Mouse (Mus musculus) fibroblast of lung, adult 2 months (primary cell): ENCODE results near the gene Elf1.

Experiments
- DNase-seq: peaks from one replicate; pipeline ENCODE4 v3.0.0-alpha.2; 2011; ENCODE audit warnings: low read depth

Gene Elf1

GRCm38 (mm10) chr14:79489150-79489549 is 8.2 kb downstream of the Elf1 start:
- DNase-seq: no peak

GRCm38 (mm10) chr14:79490246-79490645 is 9.3 kb downstream of the Elf1 start:
- no peak for DNase-seq

GRCm38 (mm10) chr14:79494349-79494748 is 13.4 kb downstream of the Elf1 start:
- DNase-seq: no peak

- DNase-seq: no peak
Observed at GRCm38 (mm10) chr14:79499326-79499725, 18.3 kb downstream of the Elf1 start.

- no peak for DNase-seq
Observed at GRCm38 (mm10) chr14:79500756-79501155, 19.8 kb downstream of the Elf1 start.

DNA sequence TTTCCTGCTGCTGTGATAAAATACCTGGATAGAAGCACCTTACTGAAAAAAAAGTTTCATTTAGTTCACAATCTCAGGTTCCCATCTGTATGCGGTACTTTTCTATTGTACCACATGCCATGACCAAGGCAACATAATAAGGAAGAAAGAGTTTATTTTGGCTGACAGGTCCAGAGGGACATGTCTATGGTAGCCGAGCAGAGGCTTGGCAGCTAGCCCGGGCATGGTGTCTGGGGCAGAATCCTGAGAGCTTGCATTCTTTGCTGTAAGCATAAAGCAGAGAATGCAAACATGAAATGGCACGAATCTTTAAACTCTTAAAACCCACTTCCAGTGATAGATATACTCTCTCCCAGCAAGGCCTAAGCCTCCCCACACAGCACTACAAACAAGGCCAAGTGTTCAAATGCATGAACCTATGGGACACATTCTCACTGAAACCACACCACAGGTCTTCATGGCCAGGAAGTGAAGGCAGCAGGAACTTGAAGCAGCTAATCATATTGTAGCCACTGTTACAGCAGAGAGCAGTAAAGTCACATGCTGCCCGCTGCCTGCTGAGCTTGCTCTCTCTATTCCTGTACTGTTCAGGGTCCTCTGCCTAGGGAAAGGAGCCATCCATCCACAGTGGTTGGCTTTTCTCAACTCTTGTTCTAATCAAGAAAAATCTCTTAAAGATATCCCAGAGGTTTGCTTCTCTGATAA is 22.5 kb downstream of the Elf1 start:
- no peak for DNase-seq

DNA sequence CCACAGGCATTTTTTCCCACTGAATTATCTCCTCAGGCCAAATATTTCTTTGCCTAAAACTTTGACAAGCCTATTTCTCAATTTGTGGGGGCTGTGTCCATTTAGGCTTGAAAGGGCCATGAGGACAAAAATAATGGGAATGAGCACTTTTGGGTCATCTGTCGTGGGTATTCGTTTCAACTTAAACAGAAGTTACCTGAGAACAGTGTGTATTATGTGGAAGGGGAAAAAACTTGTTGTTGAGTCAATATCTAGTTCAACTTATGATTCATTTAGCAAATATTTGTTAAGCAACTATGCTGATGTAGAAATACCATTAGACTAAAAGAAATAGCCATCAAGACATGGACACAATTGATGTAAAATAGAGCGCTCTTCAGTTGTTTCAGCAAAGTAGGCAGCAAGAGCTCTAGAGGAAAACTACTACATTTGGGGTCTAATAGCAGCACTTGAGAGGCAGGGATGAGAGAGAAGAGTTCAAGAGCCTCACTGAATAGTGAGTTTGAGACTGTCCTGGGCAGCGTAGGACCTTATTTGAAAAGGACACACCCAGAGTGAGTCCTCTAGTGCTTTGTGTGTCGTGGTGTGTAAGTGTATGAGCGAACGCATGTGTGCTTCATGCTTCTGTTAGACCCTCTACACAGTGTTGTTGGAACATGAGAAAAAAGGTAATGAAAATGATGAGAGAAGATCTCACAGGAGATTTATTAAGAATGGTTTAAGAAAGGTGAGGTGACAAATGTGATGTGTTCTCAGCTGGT is 23.4 kb downstream of the Elf1 start:
- DNase-seq: no peak

- DNase-seq: no peak
Observed at GRCm38 (mm10) chr14:79506207-79506606, 25.2 kb downstream of the Elf1 start.

GRCm38 (mm10) chr14:79507846-79508245 is 26.9 kb downstream of the Elf1 start:
- no peak for DNase-seq

GRCm38 (mm10) chr14:79508662-79509305 is 27.8 kb downstream of the Elf1 start:
- DNase-seq: no peak

GRCm38 (mm10) chr14:79511521-79511920 is 30.5 kb downstream of the Elf1 start:
- no peak for DNase-seq

DNA sequence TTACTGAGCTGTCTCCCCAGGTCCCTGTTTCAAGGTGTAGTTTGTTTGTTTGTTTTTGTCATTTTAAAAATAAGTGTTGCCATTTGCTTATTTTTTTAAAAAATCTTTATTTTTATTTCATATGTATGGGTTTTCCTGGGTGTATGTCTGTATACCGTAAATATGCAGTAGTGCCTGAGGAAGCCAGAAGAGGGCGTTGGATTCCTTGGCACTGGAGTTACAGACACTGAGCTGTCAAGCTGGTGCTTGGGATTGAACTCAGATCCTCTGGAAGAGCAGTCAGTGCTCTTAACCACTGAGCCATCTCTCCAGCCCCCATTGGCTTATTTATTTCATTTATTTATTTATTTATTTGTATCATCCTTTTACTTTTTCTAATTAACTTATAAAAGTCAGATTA is 33.0 kb downstream of the Elf1 start:
- no peak for DNase-seq

DNA sequence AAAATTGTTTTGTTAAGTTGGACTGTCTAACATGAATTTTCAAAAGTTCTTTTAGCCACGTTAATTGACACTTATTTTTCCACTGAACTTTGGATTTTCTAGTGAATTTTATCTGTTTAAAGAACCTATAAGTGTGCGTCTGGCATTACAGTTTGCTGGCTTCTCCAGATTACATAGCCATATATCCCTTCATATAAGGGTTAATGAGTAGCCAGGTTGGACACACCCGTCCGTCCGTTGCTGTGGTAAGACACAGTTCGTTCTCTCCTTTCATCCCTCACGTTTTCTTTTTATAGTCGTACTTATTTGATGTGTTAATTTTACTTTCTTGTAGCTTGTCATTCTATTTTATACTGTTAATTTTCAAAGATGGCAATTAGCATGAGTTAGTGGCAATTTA is 34.1 kb downstream of the Elf1 start:
- DNase-seq: no peak

DNA sequence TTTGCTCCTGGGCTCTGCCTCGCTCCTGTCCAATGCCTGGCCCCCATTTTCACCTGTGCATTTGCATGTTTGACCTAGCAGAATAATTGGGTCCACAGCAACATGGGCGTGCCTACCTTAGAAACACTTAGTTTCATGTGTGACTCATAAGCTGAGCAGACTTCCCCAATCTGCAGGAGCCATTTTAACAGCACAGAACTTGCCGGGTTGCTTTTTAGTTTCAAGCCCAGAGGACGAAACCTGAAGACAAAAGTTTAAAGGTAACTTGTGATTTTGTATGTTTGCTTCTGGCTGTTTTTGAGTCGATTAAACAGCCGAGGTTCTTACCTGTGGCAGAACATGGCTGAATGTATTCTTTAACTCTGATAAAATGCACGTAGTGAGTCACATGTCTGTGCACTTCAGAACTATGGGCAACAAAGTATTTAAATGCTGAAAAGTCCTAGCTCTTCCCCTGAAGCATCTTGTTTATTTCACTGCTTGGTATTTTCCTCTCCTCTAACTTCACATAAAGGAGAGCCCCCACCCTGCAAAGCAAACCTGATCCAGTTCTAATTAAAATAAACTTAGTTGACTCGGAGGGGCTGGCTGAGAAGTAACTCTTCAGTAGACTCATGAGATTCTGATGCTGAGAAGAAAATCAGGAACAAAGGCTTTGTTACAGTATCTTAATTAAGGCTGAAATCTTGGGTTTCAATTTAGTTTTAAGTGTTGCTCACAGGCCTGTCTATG is 34.7 kb downstream of the Elf1 start:
- DNase-seq: peak; percentile 29

DNA sequence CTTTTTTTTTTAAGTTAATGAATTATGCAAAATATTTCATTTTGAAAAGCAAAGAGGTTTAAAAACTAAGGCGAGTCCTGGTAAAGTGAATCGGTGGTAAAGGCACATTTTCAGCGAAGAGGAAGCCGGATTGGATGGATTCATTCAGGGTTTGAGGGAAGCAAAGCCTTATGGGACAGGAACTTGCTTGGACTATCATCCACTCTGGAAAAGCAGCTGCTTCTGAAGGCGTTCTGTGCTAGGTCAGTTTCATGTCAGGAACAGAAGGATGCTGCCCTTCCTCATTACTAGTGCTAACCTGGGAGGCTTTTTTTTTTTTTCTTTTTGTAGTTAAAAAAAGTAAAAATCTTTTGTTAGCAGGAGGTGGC is 35.2 kb downstream of the Elf1 start:
- DNase-seq: no peak

DNA sequence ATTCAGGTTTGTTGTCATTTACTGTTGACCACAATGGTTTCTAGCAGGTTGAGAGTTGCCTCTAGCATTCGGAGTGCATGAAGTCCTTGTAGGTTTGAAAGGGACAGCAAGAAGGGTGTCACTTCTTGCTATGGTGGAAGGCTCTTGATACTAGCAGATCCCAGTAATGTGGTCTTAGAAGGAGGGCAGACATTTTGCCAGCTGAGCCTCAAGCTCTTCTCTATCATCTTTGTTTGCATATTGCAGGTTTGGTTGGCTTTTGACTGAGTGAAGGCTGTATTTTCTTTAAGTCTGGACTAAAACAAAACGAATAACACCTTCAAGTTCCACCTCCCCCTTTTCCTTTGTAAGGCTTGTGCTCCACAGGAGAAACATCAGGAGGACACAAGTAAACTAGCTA is 35.8 kb downstream of the Elf1 start:
- DNase-seq: no peak

DNA sequence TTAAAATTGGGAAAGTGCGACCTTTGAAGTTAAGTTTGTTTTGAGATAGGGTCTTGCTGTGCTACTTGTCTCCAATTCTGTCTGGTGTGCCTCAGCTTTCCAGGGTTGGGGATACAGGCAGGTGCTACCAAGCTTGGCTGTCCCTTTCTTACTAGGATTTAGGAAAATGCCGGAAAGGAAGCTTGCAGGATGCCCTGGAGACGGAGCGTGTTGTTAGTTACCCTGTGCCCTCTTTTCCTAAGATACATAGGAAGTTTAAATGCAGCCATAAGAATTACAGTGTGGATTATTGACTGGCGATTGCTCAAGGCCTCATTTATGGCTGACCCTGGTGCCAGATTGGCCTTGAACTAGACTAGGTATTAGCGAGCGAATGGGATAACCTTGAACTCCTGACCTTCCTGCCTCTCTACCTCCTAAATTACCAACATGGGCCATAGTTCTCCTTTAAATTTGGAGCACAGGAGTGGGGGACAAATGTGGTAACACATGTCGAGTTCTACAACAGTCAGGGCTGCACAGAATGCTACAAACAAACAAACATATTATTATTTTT is 36.3 kb downstream of the Elf1 start:
- DNase-seq: no peak

DNA sequence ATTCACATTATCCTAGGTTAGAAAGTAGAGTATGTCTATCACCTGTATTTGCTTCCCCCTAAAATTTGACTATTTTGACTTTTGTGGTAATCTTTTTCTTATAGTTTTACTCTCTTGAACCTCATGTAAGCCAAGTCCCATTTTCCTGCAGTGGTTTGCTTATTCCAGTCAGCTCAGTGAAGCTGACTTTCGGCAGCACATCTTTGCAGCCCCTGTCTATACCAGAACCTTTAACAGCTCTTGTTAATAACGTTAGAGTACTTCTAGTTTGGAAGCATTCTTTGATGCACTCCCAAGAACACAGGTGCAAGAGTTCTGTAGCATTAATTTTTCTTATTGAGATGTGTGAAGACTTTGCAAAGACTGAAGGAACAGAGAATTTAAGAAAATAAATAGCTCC is 37.1 kb downstream of the Elf1 start:
- no peak for DNase-seq

GRCm38 (mm10) chr14:79518761-79519662 is 38.0 kb downstream of the Elf1 start:
- DNase-seq: peak; percentile 28

- no peak for DNase-seq
Observed at GRCm38 (mm10) chr14:79519663-79519975, 38.6 kb downstream of the Elf1 start.

GRCm38 (mm10) chr14:79520612-79521011 is 39.6 kb downstream of the Elf1 start:
- DNase-seq: no peak
